Mouse (Mus musculus): ENCODE measurements around the gene Invs.
"Not testable (repeated sequence)": the region's sequence is repeated elsewhere in the genome, so short reads cannot be mapped to it uniquely, and the experiment has no call there.

The Invs gene

DNA sequence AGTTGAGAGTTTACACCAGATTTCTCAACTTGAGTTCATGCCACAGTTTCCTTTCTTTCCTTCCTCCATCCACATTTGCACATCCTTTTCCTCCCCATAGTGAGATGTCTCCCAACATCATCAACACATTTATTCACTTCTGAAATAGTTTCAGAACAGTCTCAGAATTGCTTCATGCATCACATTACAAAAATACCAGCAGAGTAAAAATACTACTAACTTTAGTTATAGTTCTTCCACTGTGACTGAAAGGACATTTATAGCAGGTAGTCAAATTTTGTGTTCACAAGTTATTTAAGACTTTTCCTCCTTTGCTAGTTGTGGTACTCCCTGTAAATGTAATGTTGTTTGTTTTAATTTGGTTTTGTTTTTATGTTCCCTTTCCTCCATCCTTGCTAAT lies 47.6 kb downstream of the Invs start:
- no peak for DNase-seq (ENCODE audit: low spot score)

DNA sequence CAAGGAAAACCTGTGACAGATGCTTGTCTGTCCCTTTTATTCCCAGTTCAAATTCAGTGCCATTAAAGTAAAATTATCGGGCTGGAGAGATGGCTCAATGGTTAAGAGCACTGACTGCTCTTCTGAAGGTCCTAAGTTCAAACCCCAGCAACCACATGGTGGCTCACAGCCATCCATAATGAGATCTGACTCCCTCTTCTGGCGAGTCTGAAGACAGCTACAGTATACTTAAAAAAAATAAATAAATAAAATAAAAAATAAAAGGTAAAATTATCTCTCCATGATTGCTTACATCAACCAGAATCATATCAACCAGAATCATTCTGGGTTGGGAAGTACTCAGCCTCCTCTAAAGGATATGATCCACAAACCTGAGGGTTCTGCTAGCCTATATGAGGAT lies 48.5 kb downstream of the Invs start:
- no peak for DNase-seq (ENCODE audit: low spot score)

DNA sequence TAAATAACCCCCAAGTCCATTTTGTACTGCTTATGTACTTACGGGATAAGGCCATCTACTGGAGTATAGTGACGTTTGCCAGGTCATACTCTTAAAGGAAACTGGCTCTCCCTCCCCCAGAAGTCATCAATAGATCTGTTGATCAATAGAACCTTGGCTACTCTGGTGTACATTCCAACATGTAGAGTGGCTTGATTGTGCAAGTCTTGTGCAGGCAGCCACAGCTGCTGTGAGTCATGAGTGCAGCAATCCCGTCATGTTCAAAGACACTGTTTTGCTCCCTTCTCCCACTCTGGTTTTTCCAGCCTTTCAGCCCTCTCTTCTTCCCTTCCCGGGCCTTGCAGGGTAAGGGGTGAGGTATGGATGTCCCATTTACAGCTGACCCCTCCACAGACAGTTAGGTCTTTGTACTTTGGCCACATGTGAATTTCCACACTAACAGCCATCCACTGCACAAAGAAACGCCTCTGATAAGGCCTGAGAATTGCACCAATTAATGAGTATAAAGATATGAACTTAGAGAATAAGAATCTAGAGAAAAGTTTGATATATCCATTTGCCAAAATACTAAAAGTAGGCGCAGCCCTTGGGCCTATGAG lies 53.0 kb downstream of the Invs start:
- no peak for DNase-seq (ENCODE audit: low spot score)

DNA sequence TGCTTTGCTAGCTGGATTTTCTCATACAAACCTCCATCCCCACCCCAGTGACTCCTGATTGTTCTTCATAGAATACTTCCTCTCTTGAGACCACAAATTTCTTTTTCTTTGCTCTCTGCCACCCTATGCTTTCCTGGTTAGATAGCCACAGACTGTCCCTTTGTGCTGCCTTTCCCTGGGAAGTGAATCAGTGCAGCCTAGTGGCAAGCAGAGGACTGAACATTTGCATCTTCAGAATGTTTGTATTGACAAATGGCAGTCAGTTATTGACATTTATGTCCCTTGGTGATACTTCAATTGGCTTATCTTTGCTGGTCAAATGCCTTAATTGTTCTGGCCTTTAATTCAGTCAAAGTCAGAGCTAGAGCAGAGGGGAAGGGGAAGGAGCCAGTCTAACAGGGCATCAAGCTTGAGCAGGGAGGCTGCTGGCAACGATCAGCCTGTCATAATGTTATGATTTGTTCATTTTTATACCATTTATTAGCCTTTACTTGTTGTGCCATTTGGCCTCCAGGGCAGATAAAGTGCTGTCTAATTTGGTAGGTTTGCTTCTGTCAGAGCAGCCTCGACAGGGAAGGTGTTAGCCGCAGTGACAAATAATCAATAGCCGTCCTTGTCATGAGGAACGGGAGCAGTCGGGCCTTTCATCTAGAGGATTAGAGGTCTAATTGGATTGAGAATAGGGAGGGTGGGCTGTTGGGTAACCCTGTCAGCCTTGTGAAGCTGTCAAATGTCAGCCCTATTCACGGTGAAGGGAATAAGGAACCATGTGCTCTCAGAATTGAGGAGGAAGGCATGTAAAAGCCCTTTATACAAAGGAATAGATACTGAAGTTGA lies 55.6 kb downstream of the Invs start:
- no peak for DNase-seq (ENCODE audit: low spot score)

DNA sequence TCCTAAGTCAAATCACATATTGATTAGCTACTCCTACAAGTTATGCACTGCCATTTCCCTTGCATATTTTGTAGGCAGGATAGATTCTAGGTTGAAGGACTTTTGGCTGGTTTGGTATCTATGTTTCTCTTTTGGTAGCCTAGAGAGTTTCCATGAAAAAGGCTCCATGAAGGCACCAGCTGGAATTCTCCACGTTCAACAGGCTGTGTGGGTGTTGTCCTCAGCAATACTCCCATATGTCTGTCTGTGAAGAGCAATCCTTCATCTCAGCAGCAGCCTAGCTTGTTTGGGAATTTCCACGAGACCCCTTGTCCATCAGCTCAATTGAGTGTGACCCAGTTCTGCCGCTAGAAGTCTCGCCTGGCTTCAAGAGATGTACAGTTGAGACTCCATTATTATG lies 63.1 kb downstream of the Invs start:
- peak; percentile 6 for DNase-seq (ENCODE audit: low spot score)

DNA sequence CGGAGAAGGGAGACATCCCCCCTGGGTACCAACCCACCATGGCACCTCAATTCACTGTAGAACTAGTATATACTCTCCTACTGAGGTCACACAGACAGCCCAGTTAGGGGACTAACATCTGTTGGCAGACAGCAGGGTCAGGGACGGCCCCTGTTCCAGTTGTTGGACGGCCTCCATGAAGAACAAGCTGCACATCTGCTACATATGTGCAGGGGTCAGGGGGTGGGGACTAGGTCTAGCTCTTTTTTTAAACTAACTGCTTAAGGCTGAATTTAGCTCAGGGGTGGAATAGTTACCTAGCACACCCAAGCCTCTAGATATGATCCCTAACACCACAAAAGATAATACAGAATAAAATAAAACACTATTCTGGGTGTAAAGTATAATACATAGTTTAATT lies 82.8 kb downstream of the Invs start:
- DNase-seq (ENCODE audit: low spot score) = no peak

DNA sequence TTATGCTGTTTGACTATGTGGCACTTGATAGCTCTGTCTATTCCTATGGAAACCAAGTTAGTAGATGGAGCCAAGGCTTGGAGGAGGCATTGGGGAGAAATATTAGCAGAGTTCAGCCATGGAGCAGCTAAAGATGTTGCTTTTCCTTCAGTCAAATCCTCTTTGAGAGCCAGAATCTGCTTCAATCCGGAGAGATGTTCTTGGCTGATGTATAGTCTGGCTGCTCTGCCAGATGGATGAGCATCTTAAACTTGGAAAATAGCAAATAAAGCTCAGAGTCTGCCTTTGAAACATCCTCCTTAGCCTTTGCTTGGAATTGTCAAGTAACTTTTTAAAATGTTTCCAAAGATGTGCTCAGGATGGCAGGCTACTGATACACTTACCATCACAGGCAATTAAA lies 91.5 kb downstream of the Invs start:
- peak; percentile 14 for DNase-seq (ENCODE audit: low spot score)

DNA sequence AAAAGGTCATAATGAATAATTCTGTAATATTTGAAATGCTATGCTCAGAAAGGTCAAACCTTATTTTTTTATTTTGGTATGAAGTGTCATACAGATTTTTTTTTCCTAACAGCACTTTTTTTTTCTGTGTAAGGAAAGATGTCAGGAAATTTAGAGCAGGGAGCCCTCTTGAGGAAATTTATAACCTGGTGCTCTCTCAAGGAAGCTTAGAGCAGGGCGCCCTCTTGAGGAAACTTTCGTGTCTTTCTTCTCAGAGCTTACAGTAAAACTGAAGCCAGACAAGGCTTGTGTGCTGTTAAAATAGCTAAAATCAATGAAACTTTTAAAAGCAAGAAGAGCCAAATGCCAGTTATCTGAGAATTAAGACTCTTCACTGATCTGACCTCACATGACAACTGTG lies 101.4 kb downstream of the Invs start:
- peak; percentile 86 for DNase-seq (ENCODE audit: low spot score)

DNA sequence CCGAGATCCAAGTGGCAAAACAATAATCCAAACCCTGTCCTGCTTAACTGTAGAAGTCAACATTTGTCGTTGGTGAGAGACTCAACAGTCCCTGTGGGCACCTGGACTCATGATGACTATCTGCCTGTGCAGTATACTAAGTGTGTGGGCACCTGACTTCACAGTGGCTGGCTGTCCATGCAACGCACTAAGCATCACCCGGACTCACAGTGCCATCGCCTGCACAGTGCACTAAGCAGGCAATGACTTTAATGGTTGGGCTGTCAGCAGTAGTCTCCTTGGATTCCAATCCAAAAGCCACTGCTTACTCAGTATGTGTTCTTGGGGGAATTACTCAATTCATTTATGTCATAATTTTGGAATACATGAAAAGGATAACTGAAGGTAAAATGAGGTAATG lies 102.9 kb downstream of the Invs start:
- no peak for DNase-seq (ENCODE audit: low spot score)

DNA sequence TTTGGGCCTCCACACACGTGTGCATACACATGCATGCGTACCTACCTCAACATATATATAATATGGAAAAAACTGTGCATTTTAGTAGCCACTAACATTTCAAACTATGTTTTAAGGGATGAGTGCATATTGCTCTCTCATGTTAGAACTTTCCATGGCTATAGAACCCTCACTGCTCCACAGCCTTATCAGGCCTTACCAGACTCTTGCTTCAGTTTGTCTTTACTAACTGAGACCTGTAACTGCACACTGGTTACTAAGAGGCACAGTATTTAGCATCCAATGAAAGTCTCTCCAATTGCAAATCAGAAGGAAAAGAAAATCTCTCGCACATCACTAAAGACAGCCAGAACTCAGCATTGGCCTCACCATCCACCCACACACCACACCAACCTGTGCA lies 117.4 kb downstream of the Invs start:
- no peak for DNase-seq (ENCODE audit: low spot score)

DNA sequence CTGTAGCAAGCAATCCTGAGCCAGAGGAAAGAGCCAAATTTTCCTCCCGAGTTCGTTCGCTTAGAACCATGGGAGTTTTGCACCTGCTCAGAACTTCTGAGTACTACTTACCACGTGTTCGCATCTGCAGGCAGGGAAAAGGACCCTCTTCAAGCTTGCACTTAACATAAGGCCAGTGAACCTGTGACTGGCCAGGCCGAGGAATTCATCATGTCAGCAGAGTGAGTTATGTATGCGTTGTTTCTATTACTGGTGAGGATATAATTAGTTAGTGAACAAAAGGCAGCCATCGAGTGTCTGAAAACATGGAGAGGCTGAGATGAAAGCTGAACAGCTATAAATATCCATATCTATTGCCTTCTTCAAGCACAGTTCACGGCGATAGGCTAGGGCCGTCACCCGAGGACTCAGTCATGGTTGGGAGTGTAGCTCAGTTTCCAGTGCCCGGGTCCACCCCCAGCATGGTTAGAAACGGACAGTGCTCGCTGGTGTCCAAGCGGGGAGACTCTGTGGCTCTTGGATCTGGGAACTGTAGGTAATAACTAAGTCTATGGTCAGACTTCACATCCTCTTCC lies 123.6 kb downstream of the Invs start:
- no peak for DNase-seq (ENCODE audit: low spot score)

DNA sequence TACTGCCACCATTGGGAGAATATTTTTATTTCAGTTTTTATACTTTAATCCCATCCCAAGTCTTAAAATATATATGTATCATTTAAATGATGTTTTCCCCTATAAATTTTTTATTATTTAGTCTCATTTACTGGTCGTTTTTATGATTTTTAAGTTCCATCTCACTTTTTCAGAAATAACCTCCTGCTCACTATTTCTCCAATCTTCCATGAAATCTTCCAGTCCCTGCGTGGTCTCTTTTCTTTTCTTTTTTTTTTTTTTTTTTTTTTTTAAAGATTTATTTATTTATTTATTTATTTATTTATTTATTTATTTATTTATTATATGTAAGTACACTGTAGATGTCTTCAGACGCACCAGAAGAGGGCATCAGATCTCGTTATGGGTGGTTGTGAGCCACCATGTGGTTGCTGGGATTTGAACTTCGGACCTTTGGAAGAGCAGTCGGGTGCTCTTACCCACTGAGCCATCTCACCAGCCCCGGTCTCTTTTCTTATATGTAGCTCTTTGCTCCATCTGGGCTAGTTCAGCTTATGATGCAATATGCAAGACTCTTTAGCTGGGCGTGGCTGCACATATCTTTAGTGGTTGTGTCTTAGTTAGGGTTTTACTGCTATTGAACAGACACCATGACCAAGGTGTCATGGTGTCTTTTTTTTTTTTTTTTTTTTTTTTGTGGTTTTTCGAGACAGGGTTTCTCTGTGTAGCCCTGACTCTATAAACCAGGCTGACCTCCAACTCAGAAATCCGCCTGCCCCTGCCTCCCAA lies 126.3 kb downstream of the Invs start:
- not testable (repeated sequence) for DNase-seq (ENCODE audit: low spot score)

DNA sequence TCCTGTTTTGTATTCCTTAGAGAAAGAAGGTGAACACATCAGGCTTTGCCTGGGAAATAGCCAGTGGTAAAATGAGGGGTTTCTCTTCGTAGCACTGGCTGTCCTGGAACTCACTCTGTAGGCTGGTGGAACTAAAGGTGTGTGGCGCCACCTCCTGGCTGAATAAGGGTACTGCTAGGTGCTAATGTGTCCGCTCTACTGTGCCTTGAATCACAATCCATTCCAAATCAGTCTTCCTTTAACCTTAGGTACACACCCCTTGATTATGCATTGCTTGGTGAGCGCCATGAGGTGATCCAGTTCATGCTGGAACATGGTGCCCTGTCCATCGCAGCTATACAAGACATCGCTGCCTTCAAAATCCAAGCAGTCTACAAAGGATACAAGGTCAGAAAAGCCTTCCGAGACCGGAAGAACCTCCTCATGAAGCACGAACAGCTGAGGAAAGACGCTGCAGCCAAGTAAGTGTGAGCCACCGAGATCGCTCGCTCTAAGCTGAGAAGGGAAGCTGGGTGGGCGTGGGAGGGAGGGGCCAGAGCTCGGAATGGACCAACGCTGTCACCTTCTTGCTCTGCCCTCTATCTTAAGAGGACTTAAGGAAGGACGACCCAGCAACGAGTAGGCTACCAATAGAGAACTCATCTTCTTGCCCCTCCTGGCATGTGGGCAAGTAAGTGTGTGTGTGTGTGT lies 127.9 kb downstream of the Invs start:
- peak; percentile 70 for DNase-seq (ENCODE audit: low spot score)

DNA sequence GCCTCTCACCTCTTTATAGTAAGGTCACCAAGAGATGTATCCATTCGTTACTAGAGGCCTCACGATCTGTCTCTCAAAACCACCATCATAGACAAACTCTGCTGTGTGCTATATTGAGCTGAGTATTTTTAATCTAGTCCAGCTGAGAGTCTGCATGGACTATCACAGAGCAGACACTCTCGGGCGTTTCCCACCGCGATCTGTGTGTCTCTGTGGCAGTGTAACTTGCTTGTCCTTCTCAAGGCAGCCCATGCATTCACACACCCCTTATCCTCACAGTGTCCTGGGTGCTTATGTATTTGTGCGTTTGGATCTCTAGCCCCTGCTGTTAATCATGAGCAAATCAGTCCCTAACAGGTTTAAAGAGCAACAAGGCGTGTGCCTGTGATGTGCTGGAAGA lies 133.9 kb downstream of the Invs start:
- DNase-seq (ENCODE audit: low spot score) = no peak

DNA sequence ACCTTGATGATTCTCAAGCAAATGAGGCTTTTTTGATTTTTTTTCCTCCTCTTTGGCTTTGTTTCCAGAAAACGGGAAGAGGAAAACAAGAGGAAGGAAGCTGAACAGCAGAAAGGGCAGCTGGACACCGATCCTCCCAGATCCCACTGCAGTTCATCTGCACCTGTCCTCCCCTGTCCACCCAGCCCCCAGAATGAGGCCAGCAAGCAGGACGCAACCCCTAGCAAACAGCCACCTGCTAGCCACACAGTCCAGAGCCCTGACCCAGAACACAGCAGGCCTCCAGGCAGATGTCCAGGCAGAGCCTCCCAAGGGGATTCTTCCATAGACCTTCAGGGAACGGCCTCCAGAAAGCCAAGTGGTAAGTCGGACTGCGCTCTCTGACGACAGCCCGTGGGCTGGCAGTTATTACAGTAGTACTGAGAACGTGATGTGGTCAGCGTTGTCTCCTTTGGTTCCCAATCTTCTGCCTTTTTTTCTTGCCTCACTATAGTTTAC lies 136.3 kb downstream of the Invs start:
- no peak for DNase-seq (ENCODE audit: low spot score)

DNA sequence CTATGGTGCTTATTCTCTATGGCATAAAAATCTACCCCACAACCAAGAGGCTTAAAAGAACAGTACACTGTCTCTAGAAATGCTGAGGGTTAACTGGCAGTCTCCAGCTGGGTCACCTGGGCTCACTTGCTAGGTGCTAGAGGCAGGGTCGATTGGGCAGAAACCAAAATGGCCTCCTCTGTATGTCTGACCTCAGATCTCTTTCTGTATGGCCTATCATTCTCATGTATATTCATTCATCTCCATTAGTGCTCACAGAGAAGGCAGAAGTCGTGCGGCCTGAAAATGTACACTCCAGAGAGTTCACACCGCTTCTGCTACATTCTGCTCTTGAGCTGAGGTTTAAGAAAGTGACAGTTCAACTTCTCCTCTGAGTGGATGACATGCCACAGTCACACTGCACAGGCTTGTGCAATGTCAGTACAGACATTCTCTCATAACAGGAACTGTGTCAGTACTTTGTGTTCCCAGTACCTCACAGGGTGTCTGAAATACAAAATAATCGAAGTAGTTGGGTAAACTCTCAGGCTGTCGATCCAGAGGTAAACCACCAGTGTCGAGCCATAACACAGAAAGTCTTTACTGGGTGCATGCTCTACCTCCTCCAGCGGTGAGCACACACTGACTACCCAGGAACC lies 139.4 kb downstream of the Invs start:
- no peak for DNase-seq (ENCODE audit: low spot score)

DNA sequence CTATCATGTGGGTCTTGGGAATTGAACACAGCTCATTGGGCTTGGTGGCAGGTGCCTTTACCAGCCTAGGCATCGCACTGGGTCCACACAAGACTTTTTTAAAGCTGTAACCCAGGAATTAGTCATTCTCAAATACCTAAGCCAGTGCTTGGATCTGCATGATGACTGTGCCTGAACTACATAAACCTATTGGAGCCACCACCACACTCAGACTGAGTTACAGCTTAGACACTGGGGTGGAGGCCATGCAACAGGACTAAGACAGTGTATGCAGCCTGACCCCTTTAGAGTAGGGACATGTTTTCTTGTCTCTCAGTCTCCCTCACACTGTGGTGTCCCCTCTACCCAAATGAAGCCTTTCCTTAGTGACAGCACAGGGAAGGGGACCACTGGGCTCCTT lies 143.1 kb downstream of the Invs start:
- DNase-seq (ENCODE audit: low spot score) = no peak

DNA sequence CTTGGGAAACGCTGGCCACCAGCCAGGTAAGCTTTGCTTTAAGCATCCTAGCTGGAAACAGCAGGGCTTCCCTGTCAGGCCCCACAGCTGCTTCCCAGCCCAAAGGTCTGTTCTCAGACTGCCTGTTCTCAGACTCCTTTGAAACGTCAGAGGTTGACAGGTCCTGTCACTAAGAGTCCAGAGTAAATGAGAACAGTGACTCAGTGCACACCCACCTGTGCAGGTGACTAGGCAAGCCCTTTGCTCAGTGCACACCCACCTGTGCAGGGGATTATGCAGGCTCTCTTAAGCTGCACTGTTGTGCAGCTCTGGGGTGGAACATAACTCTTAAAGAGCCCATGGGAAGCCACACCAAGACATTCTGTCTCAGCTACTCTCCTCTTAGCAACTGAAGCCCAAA lies 144.2 kb downstream of the Invs start:
- DNase-seq (ENCODE audit: low spot score) = no peak

DNA sequence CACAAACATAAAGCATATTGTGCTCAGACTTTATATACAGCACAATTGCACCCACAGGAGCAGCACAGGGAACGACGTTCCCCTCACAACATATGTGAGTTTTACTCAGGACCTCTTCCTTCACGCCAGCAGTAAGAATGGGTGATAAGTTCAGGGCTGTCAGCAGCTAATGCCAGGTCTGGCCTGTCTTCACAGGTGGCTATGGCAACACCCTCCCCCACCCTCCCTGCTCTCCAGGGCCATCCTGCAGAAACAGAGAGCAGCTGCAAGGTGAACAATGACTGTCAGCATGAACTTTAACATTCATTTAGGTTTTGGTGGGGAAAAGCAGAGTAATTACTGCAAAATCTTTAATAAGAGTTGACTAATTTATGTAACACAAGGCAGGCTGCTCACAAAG lies 147.9 kb downstream of the Invs start:
- no peak for DNase-seq (ENCODE audit: low spot score)

DNA sequence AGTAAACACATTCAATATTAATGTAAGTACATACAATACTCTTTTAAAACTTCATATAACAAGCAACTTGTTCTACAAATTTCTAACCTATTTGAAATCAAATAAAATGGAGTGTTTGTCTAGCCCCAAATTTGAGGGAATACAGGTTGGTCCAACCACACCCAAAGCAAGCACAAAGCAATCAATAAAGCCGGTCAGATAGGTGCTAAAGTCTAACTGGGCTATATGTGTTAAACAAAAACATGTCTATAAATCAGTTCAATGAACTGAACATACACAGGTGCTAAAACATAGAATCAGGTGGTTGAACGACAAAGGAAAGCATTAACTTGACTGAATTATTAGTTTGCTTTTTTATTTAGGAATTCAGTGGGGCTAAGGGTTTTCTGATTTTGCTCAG lies 148.5 kb downstream of the Invs start:
- DNase-seq (ENCODE audit: low spot score) = no peak

DNA sequence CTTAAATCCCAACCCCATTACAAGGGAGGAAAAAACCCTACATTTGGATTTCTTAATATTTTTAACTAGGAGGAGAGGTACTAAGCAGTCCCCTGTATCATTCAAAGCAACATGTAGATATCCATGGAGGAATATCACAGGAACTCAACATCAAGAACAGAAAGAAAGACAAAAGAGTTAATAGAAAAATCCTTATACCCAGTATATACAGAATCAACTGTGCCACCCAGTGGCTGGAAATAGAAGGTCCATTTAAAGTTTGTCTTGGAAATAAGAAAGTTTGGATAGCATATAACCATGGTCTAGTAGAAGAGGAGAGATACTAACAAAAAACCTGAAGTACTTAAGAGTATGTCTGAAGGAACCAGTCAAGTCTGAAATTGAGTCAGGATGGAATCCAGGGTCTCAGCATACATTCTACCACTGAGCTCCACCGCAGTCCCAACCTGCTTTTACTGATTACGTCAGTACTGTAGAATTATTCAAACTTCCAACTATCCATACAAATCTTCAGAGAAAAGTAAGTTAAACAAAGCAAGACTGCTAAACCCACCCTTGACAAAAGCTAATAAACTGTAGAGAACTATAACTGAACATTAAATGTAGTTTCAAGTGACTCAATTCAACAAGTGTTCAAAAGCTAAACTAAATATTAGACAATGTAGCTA lies 174.7 kb downstream of the Invs start:
- no peak for DNase-seq (ENCODE audit: low spot score)
